Mouse (Mus musculus) right cerebral cortex, postnatal 25 days (tissue): ENCODE measurements around the gene Stk38.
A peak's percentile ranks its signal among the peaks of the same experiment; 100 is the strongest.
"Not testable (repeated sequence)": the region's sequence is repeated elsewhere in the genome, so short reads cannot be mapped to it uniquely, and the experiment has no call there.

ENCODE experiments used
- DNase-seq: peaks from one replicate; pipeline ENCODE4 v3.0.0; 2022

Stk38 gene

DNA sequence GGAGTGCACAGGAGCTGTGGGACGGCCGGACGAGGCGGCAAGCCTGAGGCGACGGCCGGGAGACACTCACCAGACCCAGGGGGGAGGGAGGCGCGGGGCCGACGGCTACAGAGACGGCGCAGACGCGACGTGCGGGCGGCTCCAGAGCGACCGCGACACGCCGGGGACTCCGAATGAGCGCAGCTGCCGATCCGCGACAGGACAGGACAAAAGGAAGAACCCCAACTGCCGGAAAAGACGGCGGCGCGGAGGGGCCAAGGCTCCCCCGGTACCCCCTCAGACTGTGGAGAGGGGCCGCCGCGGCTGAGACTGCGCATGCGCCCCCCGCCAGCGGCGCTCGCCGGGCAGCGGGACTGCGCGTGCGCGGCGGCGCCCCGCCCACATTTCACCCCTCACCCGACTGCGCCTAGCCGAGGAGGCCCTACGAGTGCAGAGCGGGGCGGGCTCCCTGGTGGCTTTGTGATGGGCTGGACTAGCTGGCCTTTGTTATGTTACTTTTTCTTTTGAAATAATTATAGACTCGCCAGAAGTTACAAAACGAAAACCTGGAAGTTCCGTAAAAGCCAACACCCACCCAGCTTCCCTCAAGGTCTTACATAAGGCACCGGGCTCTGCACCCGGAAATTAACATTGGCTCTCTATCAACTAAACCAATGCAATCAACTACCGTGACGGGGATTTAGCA, at the start of gene Stk38:
Stk38 (minus strand) TSS at position 355 of the 685 bp plus-strand sequence.
- DNase-seq: peak; percentile 94

DNA sequence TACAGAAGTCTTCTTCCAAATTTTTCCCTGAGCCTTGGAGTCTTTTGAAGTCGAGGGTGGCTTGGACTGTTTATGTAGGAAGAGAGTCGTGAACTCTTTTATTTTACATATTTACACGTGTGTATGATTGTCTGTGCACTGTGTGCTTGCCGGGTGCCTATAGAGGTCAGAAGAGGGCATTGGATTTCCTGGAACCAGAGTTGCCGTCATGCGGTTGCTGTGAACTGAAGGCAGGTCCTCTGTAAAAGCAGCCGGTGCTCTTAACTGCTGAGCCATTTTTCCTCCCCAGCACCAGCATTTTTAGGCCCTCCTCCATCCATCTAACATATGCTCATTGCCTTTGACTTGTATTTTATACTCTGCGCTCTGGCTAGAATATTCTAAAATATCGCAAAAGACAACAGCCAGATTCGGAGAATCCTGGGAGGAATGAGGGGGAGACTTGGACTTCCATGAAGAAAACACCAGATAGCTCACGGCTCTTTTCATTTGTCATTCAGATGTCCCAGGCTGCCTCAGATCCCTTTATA, 49.6 kb upstream of the Stk38 start:
- DNase-seq: no peak

DNA sequence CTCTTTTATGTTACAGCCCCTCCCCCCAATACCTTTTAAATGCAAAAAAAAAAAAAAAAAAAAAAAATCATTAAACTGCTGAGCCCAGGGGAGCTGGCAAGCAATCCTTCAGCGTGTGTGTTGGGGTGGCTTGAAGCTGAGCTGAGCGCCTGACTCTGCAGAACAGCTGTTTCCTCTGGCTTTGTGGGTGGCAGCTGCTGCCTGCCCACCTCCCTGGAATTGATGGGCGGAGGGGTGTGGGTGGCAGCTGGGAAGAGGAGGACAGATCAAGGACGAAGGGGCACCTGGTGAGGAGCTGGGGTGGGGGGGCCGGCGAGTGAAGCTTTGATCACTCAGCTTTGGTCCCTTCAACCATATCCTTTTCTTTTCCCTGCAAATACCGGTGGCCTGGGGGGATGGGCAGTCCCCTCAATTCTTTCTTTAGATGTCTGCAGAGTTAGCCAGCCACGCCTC, 48.9 kb upstream of the Stk38 start:
- no peak for DNase-seq

DNA sequence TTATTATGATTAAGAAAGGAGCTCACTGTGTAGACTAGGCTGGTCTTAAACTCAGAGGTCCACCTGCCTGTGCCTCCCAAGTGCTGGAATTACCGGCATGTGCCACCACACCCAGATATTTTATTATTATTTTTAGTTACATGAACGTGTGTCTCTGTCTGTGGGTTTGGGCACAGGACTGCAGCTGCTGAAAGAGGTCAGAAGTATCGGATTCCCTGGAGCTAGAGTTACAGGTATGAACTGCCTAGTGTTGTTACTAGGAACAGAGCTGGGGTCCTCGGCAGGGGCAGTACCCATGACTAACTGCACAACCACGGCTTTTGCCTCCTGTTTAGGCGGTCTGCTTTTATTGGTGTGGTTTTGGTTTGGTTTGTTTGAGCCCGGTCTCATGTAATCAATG, 48.4 kb upstream of the Stk38 start:
- no peak for DNase-seq

DNA sequence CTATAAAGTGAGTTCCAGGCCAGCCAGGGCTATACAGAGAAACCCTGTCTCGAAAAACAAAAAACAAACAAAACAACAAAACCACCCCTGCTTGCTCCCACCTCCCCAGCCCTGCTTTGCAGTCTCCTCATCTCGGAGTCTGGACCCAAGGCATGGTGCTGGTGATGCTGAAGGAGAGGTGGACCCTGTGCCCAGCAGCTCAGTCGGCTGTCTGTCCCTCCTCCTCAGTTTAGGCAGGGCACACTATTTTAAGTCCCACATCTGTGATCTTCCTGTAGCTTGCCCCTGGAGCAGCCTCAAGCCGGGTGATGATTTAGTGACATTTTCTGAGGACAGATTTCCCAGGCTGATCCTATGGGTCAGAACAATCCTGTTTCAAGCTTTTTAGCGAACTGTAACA, 47.8 kb upstream of the Stk38 start:
- no peak for DNase-seq

DNA sequence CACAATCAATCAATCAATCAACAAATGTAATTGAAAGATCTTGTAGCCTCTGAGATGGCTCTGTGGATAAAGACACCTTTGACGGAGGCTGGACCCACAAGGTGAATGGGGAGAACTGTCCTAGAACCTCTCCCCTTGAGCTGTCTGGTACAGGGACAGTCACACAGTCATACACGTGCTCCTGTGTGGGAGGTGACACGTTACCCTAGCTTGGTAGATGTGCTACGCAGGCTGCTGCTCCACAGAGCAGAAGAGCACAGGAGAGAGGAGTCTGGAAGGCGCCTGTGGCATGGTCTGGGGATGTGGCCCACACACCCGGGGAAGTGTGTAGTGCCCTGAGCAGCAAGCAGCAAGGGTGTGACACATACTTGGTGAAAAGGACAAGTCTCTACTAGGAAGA, 46.6 kb upstream of the Stk38 start:
- no peak for DNase-seq

DNA sequence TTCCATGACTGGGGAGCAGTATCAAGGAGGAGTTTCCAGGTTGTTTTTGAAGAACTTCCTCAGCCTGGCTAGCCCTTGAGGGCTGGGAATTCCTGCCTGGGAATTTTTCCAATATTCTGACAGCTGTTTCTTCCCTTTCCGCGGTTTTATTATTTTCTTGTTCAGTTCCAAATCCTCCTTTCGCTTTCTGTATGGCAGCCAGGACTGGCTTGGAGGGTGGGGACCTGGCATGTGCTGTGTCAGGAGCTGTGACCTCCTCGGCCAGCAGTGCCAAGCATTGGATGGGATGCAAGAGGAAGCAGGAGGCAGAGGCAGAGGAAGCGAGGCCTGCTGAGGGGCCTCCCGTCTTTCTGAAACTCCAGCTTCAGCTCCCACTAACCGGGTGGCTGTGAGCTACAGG, 46.0 kb upstream of the Stk38 start:
- DNase-seq: no peak

DNA sequence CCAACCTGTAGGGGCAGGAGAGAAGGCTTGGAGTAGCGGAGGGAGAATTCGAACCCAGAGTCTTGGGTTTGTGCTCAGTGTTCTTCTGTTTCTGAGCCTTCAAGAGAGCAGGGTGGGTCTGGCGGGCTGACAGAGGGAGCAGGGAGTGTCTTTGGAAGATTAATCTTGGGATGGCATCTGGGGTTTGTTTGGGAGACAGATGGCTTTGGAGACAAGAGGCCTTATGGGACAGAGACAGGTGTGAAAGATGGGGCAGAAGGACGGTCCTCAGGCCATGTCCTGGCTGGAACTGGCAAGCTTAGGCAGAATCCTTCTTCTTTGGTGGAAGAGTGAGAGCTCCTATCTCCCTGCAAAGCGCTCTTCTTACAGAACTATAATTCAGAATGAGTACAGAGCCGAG, 45.3 kb upstream of the Stk38 start:
- no peak for DNase-seq

DNA sequence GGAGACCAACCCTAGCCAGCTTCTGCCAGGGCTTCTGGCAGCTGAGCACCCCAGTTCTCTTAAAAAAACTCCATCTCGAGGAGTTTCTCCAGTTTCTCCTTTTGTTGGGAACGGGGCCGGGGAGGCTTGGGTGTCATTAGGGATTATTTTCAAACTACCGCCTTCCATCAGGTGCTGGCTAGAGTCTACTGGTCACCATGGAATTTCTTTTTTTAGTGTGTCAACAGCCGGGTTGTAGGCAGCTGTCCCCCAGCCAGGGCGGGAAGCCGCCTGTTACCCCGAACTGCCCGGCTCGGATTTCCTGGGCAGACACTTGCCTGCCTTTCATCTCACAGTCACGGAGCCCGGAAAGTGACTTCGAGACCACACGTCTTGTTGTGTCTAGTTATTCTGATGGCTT, 43.0 kb upstream of the Stk38 start:
- no peak for DNase-seq

DNA sequence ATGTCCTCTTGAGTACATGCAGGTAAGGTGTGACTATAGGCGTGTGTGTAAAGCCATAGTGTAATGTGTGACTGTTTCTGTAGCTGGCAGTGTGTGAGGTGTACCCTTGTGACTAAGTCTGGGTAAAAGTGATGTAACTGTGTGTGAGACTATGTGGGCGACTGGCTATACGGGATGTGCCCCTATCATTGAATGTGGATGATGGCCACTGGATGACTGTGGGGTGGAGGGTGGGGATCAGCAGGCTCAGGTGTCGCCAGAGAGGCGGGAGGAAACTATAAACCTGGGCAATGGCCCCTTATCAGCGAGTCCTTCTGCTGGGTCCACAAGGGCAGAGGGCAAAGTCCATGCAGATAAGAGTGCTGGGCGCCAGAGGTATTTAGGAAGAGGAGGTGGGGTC, 42.1 kb upstream of the Stk38 start:
- no peak for DNase-seq

DNA sequence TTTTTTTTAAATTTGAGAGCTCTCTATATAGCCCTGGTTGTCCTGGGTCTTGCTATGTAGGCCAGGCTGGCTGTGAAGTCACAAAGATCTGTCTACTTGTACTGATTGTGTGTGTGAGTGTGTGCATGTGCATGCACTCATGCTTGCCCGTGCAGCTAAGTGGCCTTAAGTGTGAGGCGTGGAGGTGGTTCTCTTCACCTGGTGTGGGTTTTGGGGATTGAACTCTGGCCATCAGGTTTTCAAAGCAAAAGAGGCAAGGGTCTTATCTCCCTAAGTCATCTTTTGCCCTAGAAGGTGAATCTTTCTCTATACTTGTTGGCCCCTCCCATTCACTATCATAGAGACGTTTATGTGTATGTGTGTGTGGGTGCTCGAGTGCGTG, 41.7 kb upstream of the Stk38 start:
- no peak for DNase-seq

DNA sequence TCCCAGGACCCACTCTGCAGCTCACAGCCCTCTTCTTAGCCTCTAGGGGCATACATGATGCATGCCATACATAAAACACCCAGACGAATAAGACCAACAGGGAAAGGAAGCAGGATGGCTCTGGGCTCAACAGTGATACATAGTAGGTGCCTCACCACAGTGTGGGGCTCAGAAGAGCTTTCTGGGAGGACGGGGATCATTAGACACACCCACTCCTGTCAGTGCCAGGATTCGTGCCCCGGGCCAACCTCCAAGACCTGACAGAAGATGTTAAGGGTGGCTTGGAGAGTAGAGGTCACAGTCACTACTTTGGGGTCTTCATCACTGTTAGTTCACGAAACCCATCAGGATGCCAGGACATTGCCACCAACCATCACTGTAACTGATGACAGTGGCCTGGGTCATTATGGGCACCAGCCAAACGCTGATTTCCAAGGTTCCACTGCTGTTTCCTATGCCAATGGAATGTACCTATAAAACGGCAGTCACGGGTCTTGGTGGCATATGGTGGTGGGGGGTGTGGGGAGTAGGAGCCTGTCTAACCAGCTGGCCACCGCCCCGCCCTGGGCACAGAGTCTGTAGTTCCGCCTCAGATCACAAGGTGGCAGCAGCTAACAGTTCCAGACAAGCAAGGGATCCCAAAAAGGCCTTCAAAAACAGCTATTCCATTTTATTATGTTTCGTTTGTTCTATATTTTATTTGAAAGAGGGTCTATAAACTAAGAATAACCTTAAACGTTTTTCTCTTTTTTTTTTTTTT, 41.1 kb upstream of the Stk38 start:
- peak; percentile 81 for DNase-seq

DNA sequence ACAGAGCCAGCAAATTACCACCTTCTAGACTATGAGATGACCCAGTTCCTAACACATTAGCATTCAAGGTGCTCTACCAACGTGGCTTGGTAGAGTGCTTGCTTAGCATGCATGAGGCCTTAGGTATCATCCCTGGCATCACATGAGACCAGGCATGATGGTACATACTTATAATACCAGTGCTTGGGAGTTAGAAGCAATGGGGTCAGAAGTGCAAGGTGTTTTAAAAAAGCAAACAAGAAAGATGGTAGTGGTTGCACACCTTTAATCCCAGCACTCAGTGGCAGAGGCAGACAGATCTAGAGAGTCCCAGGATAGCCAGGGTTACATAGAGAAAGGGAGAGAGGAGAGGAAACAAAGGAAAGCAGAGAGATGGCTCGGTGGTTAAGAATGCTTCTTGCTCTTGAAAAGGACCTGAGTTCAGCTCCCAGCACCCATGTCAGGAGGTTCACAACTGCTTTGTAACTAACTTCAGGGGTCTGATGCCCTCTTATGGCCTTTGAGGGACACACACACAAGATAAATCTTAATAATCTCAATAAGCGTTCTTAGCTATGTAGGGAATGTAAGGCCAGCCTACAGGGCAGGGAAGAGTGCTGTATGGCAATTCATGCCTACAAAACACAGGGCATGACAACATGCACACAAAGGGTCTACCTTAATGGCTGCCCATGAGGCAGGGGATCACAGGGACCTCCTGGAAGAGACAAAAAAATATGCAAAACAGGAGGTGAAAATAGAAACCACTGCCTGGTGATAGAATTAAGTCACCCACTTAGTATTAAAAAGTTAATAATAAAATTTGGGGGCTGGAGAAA, 40.1 kb upstream of the Stk38 start:
- DNase-seq: no peak

DNA sequence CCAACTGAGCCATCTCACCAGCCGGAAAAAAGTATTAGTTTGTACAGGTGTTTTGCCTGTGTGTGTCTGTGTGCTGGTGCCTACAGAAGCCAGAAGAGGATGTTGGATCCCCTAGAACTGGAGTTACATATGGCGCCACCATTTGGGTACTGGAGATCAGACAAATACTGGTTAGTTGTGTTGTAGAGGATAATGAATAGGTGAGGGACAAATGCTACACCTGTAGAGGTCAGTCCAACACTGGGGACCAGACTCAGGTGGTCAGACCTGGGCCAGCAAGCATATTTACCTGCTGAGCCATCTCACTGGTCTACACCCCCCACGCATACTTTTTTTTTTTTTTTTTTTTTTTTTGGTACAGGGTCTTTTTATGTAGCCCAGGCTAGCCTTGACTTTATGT, 39.1 kb upstream of the Stk38 start:
- DNase-seq: no peak

DNA sequence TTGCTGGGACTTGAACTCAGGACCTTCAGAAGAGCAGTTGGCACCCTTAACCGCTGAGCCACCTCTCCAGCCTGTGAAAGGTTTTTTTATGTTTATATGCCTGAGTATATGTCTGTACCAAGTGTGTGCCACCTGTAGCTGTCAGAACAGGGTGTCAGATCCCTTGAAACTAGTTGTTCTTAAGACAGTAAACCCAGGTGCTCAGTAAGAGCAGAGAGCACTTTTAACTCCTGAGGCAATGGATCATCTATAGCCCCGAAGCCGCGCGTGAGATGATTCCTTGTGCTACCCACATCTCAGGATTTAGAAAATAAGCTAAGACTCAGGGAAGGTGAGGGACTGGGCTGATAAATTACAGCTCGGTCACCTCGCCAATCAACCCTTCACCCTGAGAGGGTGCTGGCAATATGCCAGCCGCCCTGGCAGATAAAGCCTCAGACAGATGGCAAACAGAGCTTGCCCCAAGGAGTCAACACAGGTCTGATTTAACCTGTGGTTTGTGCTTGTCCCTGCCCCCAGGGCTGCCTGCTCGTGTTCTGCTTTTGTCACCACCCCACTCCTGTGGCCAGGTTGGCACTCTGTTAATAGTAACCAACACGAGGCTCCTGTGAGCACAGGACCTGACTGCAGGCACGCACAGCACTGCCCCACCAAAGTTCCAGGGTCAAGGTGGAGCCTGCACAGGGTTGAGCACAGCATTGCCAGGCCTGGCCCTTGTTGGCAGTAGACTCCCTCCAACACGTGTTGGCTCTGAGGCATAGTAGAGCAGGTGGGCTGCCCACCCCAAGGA, 38.1 kb upstream of the Stk38 start:
- no peak for DNase-seq

DNA sequence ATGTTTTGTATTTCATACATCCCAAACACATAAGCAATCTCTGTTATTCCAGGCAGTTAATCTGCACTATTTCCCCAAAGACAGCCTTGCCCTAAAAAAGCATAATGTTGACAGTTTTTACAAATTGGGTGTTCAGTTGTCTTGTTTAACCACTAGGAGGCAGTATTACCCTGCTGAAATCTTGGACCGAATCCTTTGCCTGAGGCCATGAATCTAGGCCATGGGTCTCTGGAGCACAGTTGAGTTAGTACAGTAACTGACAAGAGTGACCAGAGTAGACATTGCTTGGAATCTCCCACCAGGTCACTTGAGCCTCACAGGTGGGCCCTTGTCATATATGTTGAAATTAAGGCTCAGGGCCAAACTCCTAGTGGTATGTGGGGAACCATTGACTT, 37.1 kb upstream of the Stk38 start:
- DNase-seq: no peak

DNA sequence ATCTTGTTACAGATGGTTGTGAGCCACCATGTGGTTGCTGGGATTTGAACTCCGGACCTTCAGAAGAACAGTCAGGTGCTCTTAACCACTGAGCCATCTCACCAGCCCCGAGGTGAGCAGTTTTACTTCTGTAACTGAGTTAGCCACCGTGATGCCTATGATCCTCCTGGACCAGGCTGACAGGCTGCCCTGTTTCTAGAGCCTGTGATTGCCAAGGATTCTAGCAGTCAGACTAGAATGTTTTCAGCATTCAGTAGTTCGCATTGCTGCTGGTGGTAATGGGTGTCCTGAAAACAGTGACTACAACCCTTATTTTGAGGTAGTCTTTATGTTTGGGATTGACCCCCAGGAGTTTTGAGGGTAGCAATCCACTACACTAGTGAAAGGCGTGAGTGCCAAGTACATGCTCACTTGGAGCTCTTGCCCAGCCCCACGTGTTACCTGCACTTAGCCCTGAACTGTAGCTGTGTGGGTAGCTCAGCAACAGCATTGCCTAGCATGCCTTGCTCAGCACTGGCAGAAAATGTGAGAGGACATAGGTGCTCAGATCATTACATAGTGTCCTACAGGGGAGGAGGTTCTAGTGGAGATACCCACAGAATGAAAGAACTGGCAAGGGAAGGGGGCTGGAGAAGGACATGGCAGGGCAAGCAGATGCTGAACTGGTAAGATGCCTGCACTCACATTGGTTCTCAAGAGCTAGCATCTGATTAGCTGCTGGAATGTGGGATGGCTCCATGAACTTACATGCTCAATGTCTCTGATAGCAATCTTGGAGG, 36.5 kb upstream of the Stk38 start:
- DNase-seq: no peak

DNA sequence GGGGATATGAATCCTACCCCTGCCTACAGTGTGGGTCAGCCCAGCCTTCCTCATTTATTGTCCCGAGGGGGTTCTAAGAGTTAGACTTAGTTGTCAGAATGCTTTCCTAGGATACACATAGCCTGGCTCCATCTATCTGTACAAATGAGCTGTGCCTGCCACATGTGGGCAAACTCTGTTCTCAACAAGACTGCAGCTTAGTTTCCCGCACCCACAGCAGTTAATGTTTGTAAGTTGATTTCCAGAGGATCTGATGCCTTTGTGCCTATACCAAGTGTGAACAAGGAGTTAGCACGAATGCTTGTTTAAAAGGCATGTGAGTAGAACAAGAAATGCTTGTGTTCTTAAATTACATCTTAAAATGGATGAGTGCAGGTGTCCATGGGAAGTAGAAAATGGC, 35.8 kb upstream of the Stk38 start:
- DNase-seq: no peak

DNA sequence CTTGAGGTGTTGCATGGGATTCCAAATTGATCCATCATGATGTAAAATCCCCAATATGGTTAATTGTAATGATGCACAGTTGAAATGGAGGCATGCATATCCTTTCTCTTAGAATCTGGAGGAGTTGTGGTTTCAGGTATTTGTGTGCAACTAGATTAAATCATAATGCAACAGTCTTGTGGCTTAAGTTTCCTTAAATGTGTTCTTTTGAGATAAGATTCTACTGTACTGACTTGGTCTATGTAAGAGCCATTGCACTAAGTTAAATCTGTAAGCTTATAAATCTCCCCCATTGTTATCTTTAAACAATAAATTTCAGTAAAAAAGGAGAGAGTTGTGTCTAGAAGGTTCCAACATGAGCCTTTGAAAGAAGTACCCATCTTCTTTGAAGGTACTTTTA, 34.8 kb upstream of the Stk38 start:
- DNase-seq: no peak

DNA sequence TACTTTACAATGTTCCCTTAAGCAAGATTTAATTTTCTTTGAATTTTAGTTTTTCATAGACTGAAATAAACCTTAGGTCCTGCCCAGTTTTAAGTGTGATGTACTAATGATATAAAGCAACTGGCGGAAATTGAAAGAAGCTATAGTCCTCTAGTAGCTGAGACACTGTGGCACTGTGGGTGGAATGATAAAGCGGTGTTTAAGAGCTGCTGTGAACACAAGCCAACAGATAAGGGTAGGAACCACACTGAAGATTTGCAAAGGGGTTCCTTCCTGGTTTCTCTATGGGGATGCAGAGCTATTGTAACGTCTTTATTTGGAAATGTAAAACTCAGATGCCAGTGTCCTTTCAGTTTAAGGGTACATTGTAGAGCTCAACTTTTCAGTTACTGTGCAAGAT, 33.8 kb upstream of the Stk38 start:
- not testable (repeated sequence) for DNase-seq

DNA sequence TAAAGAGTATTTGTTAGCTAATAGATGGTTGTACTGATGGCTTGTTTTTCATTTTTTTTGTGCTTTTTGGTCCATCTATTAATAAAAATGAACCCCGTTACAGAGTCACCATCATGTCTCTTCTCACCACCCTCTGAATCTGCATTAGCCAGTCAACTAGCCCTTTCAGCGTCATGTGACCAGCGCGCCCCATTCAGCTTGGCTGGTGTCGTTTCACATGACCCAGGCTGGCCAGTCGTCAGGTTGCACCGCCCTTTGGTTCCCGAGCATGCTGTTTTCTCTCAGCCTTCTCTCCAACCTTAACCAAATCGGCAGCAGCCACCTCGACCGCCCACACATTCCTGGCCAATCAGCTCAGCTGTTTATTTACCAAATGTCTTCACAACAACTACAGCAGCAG, 31.6 kb upstream of the Stk38 start:
- no peak for DNase-seq

DNA sequence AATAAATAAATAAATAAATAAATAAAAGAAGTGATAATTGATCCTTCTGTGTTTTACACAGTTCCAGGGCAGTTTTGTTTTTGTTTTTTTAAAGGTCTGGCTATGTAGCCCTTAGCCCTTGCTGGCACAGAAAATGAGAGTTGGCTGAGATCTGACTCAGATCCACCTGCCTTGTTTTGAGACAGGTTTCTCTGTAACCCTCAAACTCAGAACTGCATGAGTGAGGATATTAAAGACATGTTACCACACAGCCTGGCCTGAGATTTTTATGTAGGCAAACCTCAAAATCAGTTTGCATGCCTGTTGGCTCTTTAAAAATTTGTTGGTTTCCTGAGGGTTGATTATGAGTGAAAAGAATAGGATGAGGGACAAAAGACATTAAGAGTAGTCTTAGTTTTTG, 27.7 kb upstream of the Stk38 start:
- DNase-seq: no peak
